Mouse (Mus musculus) embryonic facial prominence, embryonic 12.5 days (tissue): ENCODE data around the gene Gm21976. TPM values are rescaled to one million over a fixed set of nuclear protein-coding genes. Genes with fewer than 3 reads are reported as not detected.

Experiments
- ATAC-seq: fragments of 200-750 bp; cut with Nextera tagmentation; 2 replicates; pipeline ENCODE4 v1.8.0; 2017; ENCODE audit not compliant: insufficient number of reproducible peaks, insufficient read depth, low FRiP score, low TSS enrichment
- H3K27ac ChIP-seq: fragments of 300-500 bp; sonication (generic); 2 replicates; pipeline ENCODE4 v1.5.1; 2016; ENCODE audit warnings: mild to moderate bottlenecking
- H3K27me3 ChIP-seq: fragments of 300-500 bp; sonication (generic); 2 replicates; pipeline ENCODE4 v1.6.1; 2016; ENCODE audit warnings: mild to moderate bottlenecking, moderate library complexity
- H3K36me3 ChIP-seq: fragments of 300-500 bp; sonication (generic); 2 replicates; pipeline ENCODE4 v1.6.1; 2016; ENCODE audit warnings: mild to moderate bottlenecking
- H3K4me1 ChIP-seq: fragments of 300-500 bp; sonication (generic); 2 replicates; pipeline ENCODE4 v1.6.1; 2016
- H3K4me2 ChIP-seq: fragments of 300-500 bp; sonication (generic); replicated peaks from 2 replicates; pipeline ENCODE4 v1.6.1; 2016; ENCODE audit warnings: mild to moderate bottlenecking, moderate library complexity
- H3K4me3 ChIP-seq: fragments of 300-500 bp; sonication (generic); 2 replicates; pipeline ENCODE4 v1.5.1; 2016; ENCODE audit warnings: mild to moderate bottlenecking
- H3K9ac ChIP-seq: fragments of 300-500 bp; sonication (generic); 2 replicates; pipeline ENCODE4 v1.6.1; 2016; ENCODE audit warnings: mild to moderate bottlenecking, moderate library complexity
- H3K9me3 ChIP-seq: fragments of 300-500 bp; sonication (generic); 2 replicates; pipeline ENCODE4 v1.6.1; 2016; ENCODE audit warnings: mild to moderate bottlenecking, moderate library complexity
- WGBS: fragments of 180-500 bp; shearing (Covaris S2); methylation state at CpG from one replicate; pipeline ENCODE4 v1.1.7; 2016; 5-methylcytosine and 5-hydroxymethylcytosine counted together
- polyA plus RNA-seq: library from polyadenylated mRNA; unstranded; fragments of >200 nt; fragmentation: Nextera tagmentation; extraction: Ambion mirVana; gene quantifications from 2 replicates; pipeline ENCODE4 v1.2.1, GENCODE M21; 2016

Gm21976 gene
- polyA plus RNA-seq = not detected in 2 replicates

DNA sequence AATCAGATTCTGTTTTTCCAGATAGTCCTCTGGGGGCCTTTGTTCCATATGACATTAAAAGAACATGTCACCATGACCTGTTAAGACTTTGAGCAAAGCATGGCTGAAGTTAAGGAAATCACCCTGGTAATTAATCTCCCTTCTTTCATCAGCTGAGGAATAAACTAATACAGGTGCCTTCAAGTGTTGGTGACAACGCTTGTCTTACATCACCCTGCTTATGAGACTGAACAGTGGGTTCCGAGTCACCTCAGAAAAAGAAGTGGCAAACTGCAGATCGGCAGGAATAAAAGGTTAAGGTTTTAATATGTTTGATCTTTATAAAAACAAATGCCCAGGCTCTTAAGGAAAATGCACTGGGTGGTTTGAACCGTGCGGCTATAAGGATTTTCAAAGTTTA, at the start of gene Gm21976:
TSS of gene Gm21976 (plus strand) at position 202 of the 400 bp plus-strand sequence.
- H3K9me3 ChIP-seq = no peaks in the 10 kb centered on the region
- WGBS = 84% methylated on average over 5 of the region's 5 CpGs
- no peak within 1 kb of the TSS for H3K4me3 ChIP-seq
- H3K4me1 ChIP-seq = no peaks in the 10 kb centered on the region
- peaks cover 5% of the 10 kb centered on the region; the same call in 1 of the 2 replicates for H3K36me3 ChIP-seq
- no peak within 1 kb of the TSS for H3K4me2 ChIP-seq
- H3K27ac ChIP-seq = no peak within 1 kb of the TSS
- H3K27me3 ChIP-seq = no peaks in the 10 kb centered on the region
- ATAC-seq = no peak
- no peak within 1 kb of the TSS for H3K9ac ChIP-seq

DNA sequence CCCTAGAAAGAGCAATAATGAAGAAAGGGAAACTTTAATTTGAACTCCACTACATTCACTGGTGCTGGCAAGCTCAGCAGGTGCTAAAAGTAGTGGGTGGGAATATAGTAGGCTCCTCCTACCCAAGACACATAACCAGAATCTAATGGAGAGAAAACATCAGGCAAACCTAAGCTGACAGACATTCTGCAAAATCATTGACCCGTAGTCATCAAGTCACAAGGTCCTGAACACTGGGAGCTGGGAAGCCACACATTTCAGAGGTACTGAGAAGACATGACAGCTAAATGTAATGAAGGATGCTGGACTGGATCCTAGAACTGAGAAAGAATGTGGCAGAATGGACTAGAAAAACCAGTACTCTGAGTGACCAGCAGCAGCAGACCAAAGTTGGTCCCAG, 49.2 kb upstream of the Gm21976 start:
- Histone ChIP-seq H3K4me2 (no peak overlapping the region), H3K4me3 (no peak overlapping the region), H3K27ac (no peak overlapping the region), H3K9ac (no peak overlapping the region), H3K27me3 (no peaks in the 10 kb centered on the region), H3K4me1 (no peaks in the 10 kb centered on the region), H3K36me3 (no peaks in the 10 kb centered on the region), H3K9me3 (no peaks in the 10 kb centered on the region)
- no peak for ATAC-seq
- WGBS = 97% methylated on average over 1 of the region's 1 CpGs

DNA sequence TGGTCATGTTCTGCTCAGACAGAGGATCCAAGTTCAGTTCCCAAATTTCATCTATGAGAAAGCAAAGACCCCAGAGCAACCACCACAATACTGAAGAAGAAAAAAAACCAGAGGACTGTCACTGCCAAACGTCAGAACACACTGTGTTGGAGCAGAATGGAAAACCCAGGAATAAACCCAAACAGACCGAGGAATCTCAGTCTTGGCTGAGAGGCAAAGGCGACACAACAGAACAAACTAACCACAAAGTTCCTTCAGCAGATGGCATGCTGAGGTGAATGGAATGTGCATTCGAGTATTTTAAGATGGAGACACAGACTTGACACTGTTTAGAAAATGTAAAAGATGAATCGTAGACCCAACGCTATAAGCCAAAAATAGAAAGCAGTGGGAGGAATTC, 44.2 kb upstream of the Gm21976 start:
- Histone ChIP-seq H3K27me3 (no peaks in the 10 kb centered on the region), H3K4me1 (no peaks in the 10 kb centered on the region), H3K9ac (no peak overlapping the region), H3K4me2 (no peak overlapping the region), H3K4me3 (no peak overlapping the region), H3K27ac (no peak overlapping the region), H3K36me3 (no peaks in the 10 kb centered on the region), H3K9me3 (no peaks in the 10 kb centered on the region)
- no peak for ATAC-seq
- 81% methylated on average over 6 of the region's 6 CpGs for WGBS

DNA sequence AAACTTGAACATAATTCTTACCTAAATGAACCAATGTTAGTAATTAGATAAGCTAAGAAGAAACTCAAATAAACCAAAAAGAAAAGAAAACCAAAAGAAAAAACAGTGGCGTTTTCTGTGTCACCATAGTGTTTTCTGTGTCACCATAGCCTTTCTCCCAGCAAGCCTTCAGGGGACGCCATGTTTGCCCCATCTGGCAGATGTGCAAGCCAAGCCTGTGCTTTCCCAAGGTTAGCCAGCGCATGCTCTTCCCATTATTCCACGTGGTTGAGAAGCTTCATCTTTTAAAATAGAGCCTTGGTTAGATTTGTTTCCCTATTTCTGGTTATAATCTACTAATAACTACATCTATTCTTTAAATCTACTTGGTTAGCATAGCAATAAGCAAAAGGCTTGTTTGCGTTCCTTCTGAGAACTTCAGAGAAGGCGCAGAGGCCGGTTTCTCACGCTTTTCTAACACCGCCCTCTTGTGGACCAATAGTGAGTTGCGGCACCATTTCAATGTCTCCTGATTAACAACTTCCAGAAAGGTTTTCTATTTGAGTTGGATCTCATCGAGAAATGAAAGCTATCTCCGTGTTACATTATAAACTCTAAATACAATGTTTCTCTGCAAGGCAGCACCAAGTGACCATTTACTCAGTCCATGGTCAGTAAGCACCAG, 39.6 kb upstream of the Gm21976 start:
- Histone ChIP-seq H3K4me2 (no peak overlapping the region; the same call in 1 of the 2 replicates), H3K9me3 (no peaks in the 10 kb centered on the region), H3K27ac (no peak overlapping the region), H3K4me3 (no peak overlapping the region), H3K36me3 (no peaks in the 10 kb centered on the region), H3K27me3 (no peaks in the 10 kb centered on the region), H3K4me1 (no peaks in the 10 kb centered on the region), H3K9ac (no peak overlapping the region)
- no peak for ATAC-seq
- 18% methylated on average over 12 of the region's 12 CpGs for WGBS

DNA sequence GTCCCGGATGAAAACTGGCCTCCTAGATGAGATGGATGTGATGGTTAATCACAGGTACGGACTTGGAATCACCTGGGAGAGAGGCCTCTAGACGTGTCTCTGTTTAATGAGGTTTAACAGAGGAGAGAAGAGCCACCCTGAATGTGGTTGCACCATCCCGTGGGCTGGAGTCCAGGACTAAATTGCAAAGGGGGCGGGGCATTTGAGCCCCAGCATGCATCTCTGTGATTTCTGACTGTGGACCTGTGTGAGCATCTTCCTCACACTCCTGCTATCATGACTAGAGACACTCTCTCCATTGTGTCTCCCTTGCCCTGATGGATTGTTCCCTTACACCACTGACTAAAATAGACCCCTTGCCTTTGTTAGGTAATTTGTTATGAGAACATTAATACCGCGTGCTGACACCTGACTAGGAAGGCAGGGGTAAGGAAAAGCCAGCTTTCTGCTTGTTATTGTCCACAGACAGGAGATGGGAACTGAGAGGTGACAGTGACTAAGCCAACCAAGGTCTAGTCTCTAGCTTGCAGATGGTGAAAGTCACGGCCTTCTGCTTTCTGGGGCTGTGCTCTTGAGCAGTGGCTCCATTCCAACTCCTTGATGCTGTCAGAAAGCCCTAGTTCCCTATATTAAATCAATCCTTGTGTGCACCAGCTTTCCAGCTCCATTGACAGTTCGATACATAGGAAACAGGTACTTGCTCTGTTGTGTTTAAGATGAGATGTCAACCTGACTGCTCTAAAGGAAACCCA, 38.0 kb upstream of the Gm21976 start:
- H3K9me3 ChIP-seq = no peaks in the 10 kb centered on the region
- WGBS = 67% methylated on average over 9 of the region's 9 CpGs
- no peaks in the 10 kb centered on the region for H3K36me3 ChIP-seq
- no peak overlapping the region for H3K9ac ChIP-seq
- H3K27me3 ChIP-seq = no peaks in the 10 kb centered on the region
- H3K4me2 ChIP-seq = no peak overlapping the region
- no peaks in the 10 kb centered on the region for H3K4me1 ChIP-seq
- H3K27ac ChIP-seq = no peak overlapping the region
- H3K4me3 ChIP-seq = no peak overlapping the region
- ATAC-seq = no peak

DNA sequence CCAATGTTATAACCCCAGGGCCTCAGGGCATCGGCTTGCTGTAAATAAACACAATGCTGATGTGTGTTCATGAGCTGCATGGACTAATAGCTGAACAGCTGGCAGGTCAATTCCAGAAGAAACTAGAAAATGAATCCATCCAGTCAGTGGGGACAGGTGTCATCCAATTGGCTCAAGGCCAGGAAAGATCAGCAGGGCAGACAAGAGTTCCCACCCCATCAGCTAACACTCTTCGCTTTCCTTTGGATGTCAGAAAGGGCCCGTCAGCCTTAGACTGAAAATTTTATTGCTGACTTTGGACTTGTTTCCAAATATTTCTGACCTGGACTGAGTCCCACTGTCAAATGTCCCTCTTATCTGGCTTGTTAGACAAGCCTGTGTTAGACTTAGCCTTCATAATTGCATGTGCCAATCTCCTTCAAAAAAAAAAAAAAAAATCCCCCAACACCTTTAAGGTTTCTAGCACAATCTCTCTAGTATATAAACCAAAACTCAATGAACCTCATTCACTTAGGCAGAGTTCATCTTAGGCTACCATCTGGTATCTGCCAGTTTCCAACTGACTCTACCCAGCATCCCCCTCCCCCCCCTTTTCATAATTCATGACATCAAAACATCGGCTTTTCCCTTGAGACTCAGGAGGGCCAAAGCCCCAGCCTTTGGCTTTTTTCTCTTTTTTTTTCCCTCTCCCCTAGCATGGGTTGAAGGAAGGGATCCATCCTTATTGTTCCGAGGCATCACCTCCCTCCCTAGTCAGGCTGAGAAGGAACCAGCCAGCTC, 34.9 kb upstream of the Gm21976 start:
- no peaks in the 10 kb centered on the region for H3K9me3 ChIP-seq

GRCm38 (mm10) chr13:98245386-98245785, 34.3 kb upstream of the Gm21976 start:
- H3K4me2 ChIP-seq = no peak overlapping the region
- H3K9me3 ChIP-seq = no peaks in the 10 kb centered on the region
- peaks cover 26% of the 10 kb centered on the region for H3K36me3 ChIP-seq
- H3K4me3 ChIP-seq = no peak overlapping the region
- no peaks in the 10 kb centered on the region for H3K27me3 ChIP-seq
- H3K9ac ChIP-seq = no peak overlapping the region
- ATAC-seq = no peak
- H3K4me1 ChIP-seq = no peaks in the 10 kb centered on the region
- H3K27ac ChIP-seq = no peak overlapping the region
- WGBS = 77% methylated on average over 7 of the region's 7 CpGs

More for the DNA sequence above, 34.9 kb upstream of the Gm21976 start:
- Histone ChIP-seq H3K27ac (no peak overlapping the region), H3K4me1 (no peaks in the 10 kb centered on the region), H3K9ac (no peak overlapping the region), H3K4me3 (no peak overlapping the region), H3K36me3 (peaks cover 19% of the 10 kb centered on the region), H3K27me3 (no peaks in the 10 kb centered on the region), H3K4me2 (no peak overlapping the region)
- WGBS = 75% methylated on average over 5 of the region's 5 CpGs
- no peak for ATAC-seq

- no peak overlapping the region for H3K27ac ChIP-seq
- H3K36me3 ChIP-seq = peaks cover 59% of the 10 kb centered on the region
- H3K9ac ChIP-seq = no peak overlapping the region
- no peak for ATAC-seq
- no peak overlapping the region for H3K4me2 ChIP-seq
- no peaks in the 10 kb centered on the region for H3K4me1 ChIP-seq
- no peak overlapping the region for H3K4me3 ChIP-seq
- H3K27me3 ChIP-seq = no peaks in the 10 kb centered on the region
- no peaks in the 10 kb centered on the region for H3K9me3 ChIP-seq
- WGBS = 83% methylated on average over 10 of the region's 10 CpGs
Observed at GRCm38 (mm10) chr13:98249594-98249993, 30.1 kb upstream of the Gm21976 start.

- Histone ChIP-seq H3K27ac (no peak overlapping the region), H3K36me3 (peaks cover 66% of the 10 kb centered on the region), H3K4me3 (no peak overlapping the region), H3K9ac (no peak overlapping the region), H3K27me3 (no peaks in the 10 kb centered on the region), H3K4me1 (no peaks in the 10 kb centered on the region), H3K9me3 (no peaks in the 10 kb centered on the region), H3K4me2 (no peak overlapping the region)
- 74% methylated on average over 9 of the region's 9 CpGs for WGBS
- no peak for ATAC-seq
Observed at GRCm38 (mm10) chr13:98254921-98255320, 24.8 kb upstream of the Gm21976 start.

GRCm38 (mm10) chr13:98262636-98263457, 16.8 kb upstream of the Gm21976 start, which contains the start of the genes Utp15 and Ankra2:
Gene Utp15 (minus strand): TSS chr13:98263041.
Gene Ankra2 (plus strand): TSS chr13:98263074.
- peak within 1 kb of the TSS; percentile 87 for H3K27ac ChIP-seq
- peak within 1 kb of the TSS; percentile 73 for H3K4me3 ChIP-seq
- under 1% methylated on average over 71 of the region's 71 CpGs for WGBS
- H3K4me1 ChIP-seq = peaks cover 18% of the 10 kb centered on the region
- H3K9me3 ChIP-seq = no peaks in the 10 kb centered on the region
- H3K9ac ChIP-seq = peak within 1 kb of the TSS; percentile 84
- peak within 1 kb of the TSS; percentile 91 for H3K4me2 ChIP-seq
- peak; percentile 96 for ATAC-seq
- no peaks in the 10 kb centered on the region for H3K27me3 ChIP-seq
- H3K36me3 ChIP-seq = peaks cover 13% of the 10 kb centered on the region; the same call in 1 of the 2 replicates

DNA sequence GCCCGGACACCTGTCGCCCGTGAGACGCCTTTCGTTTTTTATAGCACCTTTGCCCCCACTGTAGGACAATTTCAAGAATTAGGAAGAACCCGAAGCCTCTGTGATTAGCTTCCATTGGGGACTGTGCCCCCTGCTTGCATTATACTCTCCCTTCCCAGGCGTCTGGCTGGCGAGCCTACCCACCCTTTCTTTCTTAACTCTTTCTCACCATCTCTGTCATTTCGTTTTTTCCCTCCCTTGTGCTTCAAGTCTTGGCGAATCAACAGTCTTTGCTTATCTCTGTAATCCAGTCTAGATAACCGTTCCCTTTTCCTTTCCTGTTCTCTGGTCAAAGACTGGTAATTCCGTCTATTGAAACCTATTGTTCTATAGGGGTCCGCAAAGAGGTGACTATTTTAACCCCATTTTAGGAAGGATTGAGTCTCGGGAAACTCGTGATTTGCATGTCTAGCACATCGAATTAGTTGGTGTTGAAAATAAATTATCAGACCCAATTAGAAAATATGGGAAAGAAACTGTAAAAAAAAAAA, 16.2 kb upstream of the Gm21976 start:
- Histone ChIP-seq H3K4me1 (peaks cover 18% of the 10 kb centered on the region), H3K4me2 (peak overlapping the region; percentile 91), H3K27ac (peak overlapping the region; percentile 87), H3K9ac (peak overlapping the region; percentile 81), H3K36me3 (peaks cover 10% of the 10 kb centered on the region; the same call in 1 of the 2 replicates), H3K9me3 (no peaks in the 10 kb centered on the region), H3K4me3 (peak overlapping the region; percentile 73), H3K27me3 (no peaks in the 10 kb centered on the region)
- 2% methylated on average over 16 of the region's 16 CpGs for WGBS
- ATAC-seq = 0 out of 2 replicates have a peak, but pooled peaks have one; percentile 18
